Mouse (Mus musculus) lung, embryonic 16.5 days (tissue): ENCODE measurements at regions not wholly inside any gene's neighbourhood (a gene's known extent, or its start where the extent isn't known, plus 50 kb on each side); places are given as distances from the start of the nearest gene placed in this dataset.

Experiments
- ATAC-seq: fragments of 200-750 bp; cut with Nextera tagmentation; 2 replicates; pipeline ENCODE4 v1.8.0; 2017; ENCODE audit warnings: low read depth, mild to moderate bottlenecking, moderate library complexity
- H3K27ac ChIP-seq: fragments of 300-500 bp; sonication (generic); 2 replicates; pipeline ENCODE4 v1.5.1; 2014; ENCODE audit warnings: mild to moderate bottlenecking, control low read depth, low read length
- H3K27me3 ChIP-seq: fragments of 300-500 bp; sonication (generic); 2 replicates; pipeline ENCODE4 v1.6.1; 2014; ENCODE audit warnings: low read depth, low read length, mixed read lengths; ENCODE audit not compliant: control insufficient read depth, insufficient read depth
- H3K36me3 ChIP-seq: fragments of 300-500 bp; sonication (generic); 2 replicates; pipeline ENCODE4 v1.6.1; 2014; ENCODE audit warnings: low read length; ENCODE audit not compliant: control insufficient read depth, insufficient read depth
- H3K4me1 ChIP-seq: fragments of 300-500 bp; sonication (generic); replicated peaks from 2 replicates; pipeline ENCODE4 v1.6.1; 2014; ENCODE audit warnings: low read length, mixed read lengths; ENCODE audit not compliant: control insufficient read depth, insufficient read depth
- H3K4me2 ChIP-seq: fragments of 300-500 bp; sonication (generic); 2 replicates; pipeline ENCODE4 v1.6.1; 2014; ENCODE audit warnings: low read depth, low read length, control low read depth
- H3K4me3 ChIP-seq: fragments of 300-500 bp; sonication (generic); 2 replicates; pipeline ENCODE4 v1.5.1; 2014; ENCODE audit warnings: mild to moderate bottlenecking, low read length, control low read depth
- H3K9ac ChIP-seq: fragments of 300-500 bp; sonication (generic); 2 replicates; pipeline ENCODE4 v1.6.1; 2014; ENCODE audit warnings: low read length, control low read depth
- H3K9me3 ChIP-seq: fragments of 300-500 bp; sonication (generic); 2 replicates; pipeline ENCODE4 v1.6.1; 2016; ENCODE audit warnings: low read length; ENCODE audit not compliant: control insufficient read depth
- WGBS: fragments of 180-500 bp; shearing (Covaris S2); extraction: QIAGEN DNeasy Blood & Tissue Kit; methylation state at CpG from one replicate; pipeline ENCODE4 v1.1.7; 2014; 5-methylcytosine and 5-hydroxymethylcytosine counted together

DNA sequence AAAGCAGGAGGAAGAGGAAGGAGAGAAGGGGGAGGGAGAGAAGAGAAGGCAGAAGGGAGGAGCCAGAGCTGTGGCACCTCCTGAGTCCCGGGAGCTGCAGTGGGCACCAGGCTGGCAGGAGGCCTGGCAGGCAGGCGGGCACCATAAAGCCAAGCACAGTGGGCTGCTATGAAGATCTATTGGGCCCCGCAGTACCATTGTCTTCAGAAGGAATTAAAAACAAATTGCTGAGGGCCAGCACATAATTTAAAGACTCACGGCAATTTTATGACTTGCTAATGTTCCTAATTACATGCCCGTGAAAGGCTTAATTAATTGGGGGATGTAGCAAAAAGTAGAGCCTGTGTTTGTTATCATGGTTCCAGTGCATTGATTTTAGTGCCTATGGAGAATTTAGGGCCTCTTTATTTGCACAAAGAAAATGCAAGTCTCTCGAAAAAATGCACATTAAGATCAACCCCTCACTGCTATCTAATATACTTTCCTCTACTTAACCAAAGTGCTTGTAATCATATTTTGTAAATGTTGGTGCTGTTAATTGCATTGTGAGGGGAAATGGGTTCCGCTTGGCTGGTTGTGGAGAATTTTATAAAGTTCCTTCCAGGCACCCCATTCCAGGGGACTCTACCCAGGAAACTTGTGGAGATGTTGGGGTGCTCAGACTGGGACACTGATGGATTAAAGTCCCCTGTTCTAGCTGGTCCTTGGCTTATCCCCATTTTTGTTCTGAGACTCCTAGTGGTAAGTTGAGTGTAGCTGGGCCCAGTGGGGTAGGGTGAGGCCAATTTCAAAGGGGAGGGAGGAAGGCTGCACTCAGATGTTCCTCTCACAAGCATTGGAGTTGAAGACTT, 85.7 kb upstream of the Lhx1 start:
- no peak for ATAC-seq
- 75% methylated on average over 7 of the region's 7 CpGs for WGBS
- no peak overlapping the region for H3K27ac ChIP-seq
- H3K4me1 ChIP-seq: no peaks in the 10 kb centered on the region
- H3K4me3 ChIP-seq: no peak overlapping the region
- H3K9ac ChIP-seq: no peak overlapping the region
- no peaks in the 10 kb centered on the region for H3K9me3 ChIP-seq
- H3K4me2 ChIP-seq: no peak overlapping the region
- no peaks in the 10 kb centered on the region for H3K27me3 ChIP-seq
- no peaks in the 10 kb centered on the region for H3K36me3 ChIP-seq

- Histone ChIP-seq H3K27me3 (no peaks in the 10 kb centered on the region), H3K9ac (no peak overlapping the region), H3K36me3 (no peaks in the 10 kb centered on the region), H3K27ac (no peak overlapping the region), H3K4me3 (no peak overlapping the region), H3K9me3 (no peaks in the 10 kb centered on the region), H3K4me1 (no peaks in the 10 kb centered on the region), H3K4me2 (no peak overlapping the region)
- WGBS: 7% methylated on average over 6 of the region's 6 CpGs
- no peak for ATAC-seq
Observed at GRCm38 (mm10) chr11:84604781-84605180, 79.4 kb upstream of the Lhx1 start.

DNA sequence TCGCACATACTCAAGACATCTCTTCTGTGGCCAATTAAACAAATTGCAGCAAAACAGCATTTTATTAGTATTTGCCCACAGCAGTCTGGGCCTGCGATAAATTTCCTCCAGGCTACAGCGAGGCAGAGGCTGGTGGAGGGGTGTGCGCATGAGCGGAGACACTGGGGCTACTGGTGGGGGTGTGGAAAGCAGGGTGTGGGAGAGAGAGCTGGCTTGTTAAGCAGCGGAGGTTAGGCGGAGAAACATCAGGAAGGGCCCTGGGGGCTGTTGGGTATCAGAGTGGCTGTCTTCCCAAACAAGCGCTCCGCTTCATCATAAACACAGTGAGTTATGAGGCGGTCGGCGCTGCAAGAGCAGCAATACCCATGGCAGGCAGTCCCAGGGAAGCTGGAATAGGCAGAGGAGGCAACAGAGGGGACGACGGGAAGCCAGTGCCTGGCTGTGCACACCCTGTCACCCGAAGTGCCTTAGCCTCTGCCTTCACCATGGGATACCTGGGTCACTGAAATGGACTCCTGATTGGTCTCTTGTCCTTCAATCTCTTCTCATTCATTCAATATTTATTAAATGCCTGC, 74.0 kb upstream of the Lhx1 start:
- Histone ChIP-seq H3K36me3 (no peaks in the 10 kb centered on the region), H3K9ac (no peak overlapping the region), H3K27ac (no peak overlapping the region), H3K4me2 (no peak overlapping the region), H3K9me3 (no peaks in the 10 kb centered on the region), H3K27me3 (no peaks in the 10 kb centered on the region), H3K4me3 (no peak overlapping the region), H3K4me1 (no peaks in the 10 kb centered on the region)
- ATAC-seq: no peak
- WGBS: 55% methylated on average over 15 of the region's 15 CpGs

DNA sequence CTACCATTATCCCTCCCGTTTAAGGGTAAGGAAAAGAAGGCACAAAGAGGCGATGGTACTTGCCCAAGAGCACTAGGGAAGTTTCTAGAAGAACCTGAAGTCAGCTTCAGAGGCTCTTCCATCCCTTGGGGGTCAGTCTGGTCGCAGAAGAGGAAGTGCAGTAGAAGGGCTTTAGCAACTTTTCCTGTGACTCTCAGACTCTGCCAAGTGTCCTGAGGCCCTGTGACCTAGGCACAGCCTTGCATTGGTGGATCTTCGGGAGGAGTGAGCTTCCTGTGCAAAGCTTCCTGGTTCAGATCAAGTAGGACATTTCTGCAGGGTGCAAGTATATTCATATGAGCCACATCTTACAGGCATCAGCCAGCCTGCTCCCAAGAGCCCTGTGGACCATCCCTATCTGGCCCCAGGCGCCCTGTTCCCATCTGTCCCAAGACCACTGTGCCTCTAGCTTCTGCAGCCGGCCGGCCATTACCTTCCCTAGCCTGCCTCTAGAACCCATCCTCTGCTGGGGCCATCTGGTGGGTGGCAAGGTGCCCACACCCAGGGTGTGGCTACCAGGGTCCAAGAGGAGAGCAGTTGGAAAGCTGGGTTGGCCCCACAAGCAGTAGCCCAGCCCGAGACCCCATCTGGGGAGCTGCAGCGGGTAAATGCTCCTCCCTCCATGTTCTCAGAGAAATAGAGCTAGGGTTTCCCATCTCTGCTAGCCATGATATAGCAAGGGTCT, 72.4 kb upstream of the Lhx1 start:
- no peak overlapping the region for H3K4me2 ChIP-seq
- no peak overlapping the region for H3K4me3 ChIP-seq
- no peak overlapping the region for H3K27ac ChIP-seq
- no peaks in the 10 kb centered on the region for H3K4me1 ChIP-seq
- no peaks in the 10 kb centered on the region for H3K27me3 ChIP-seq
- no peaks in the 10 kb centered on the region for H3K9me3 ChIP-seq
- WGBS: 76% methylated on average over 9 of the region's 9 CpGs
- no peak for ATAC-seq
- no peak overlapping the region for H3K9ac ChIP-seq
- no peaks in the 10 kb centered on the region for H3K36me3 ChIP-seq

GRCm38 (mm10) chr11:84592715-84593339, 67.5 kb upstream of the Lhx1 start:
- WGBS: 18% methylated on average over 6 of the region's 6 CpGs
- H3K9ac ChIP-seq: no peak overlapping the region
- no peaks in the 10 kb centered on the region for H3K4me1 ChIP-seq
- H3K27me3 ChIP-seq: no peaks in the 10 kb centered on the region
- H3K36me3 ChIP-seq: no peaks in the 10 kb centered on the region
- H3K4me3 ChIP-seq: no peak overlapping the region
- no peak overlapping the region for H3K4me2 ChIP-seq
- no peak overlapping the region for H3K27ac ChIP-seq
- ATAC-seq: no peak
- no peaks in the 10 kb centered on the region for H3K9me3 ChIP-seq

- H3K9me3 ChIP-seq: no peaks in the 10 kb centered on the region
- WGBS: 37% methylated on average over 14 of the region's 14 CpGs
- H3K4me2 ChIP-seq: no peak overlapping the region
- H3K36me3 ChIP-seq: no peaks in the 10 kb centered on the region
- no peak overlapping the region for H3K4me3 ChIP-seq
- no peaks in the 10 kb centered on the region for H3K27me3 ChIP-seq
- H3K4me1 ChIP-seq: no peaks in the 10 kb centered on the region
- H3K9ac ChIP-seq: no peak overlapping the region
- H3K27ac ChIP-seq: no peak overlapping the region
- no peak for ATAC-seq
Observed at GRCm38 (mm10) chr11:84587107-84587506, 61.8 kb upstream of the Lhx1 start.

- Histone ChIP-seq H3K27ac (no peak overlapping the region), H3K36me3 (no peaks in the 10 kb centered on the region), H3K9ac (no peak overlapping the region), H3K4me3 (no peak overlapping the region), H3K4me2 (no peak overlapping the region), H3K4me1 (no peaks in the 10 kb centered on the region), H3K9me3 (no peaks in the 10 kb centered on the region), H3K27me3 (no peaks in the 10 kb centered on the region)
- no peak for ATAC-seq
- 28% methylated on average over 3 of the region's 3 CpGs for WGBS
Observed at GRCm38 (mm10) chr11:84585626-84586025, 60.3 kb upstream of the Lhx1 start.

- Histone ChIP-seq H3K36me3 (no peaks in the 10 kb centered on the region), H3K27me3 (no peaks in the 10 kb centered on the region), H3K4me2 (no peak overlapping the region), H3K4me3 (no peak overlapping the region), H3K4me1 (no peaks in the 10 kb centered on the region), H3K27ac (no peak overlapping the region), H3K9me3 (no peaks in the 10 kb centered on the region), H3K9ac (no peak overlapping the region)
- no peak for ATAC-seq
- whole genome bisulfite sequencing: 70% methylated on average over 17 of the region's 17 CpGs
Observed at GRCm38 (mm10) chr11:84578805-84579541, 53.6 kb upstream of the Lhx1 start.
